Mouse (Mus musculus): ENCODE measurements around the gene C330007P06Rik.

Gene C330007P06Rik

DNA sequence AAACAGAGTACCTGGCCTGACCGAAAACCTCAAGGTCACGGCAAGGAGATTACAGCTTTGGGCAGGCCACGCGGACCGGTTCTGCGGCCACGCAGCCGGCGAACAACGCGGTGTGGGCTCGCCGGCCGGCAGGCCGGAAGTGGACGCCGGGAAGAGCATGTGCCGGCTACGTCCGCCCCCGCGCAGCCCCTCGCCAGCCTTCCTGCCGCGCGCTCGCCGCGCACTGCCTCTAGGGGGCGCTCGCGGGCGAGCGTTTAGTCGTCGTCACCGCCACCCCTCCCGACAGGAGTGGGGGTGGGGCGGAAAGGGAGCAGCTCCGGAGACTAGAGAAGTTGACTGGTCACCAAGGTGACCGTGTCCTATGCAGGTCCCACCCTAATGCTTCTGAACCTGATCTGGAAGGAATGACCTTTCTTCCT, 77.7 kb downstream of the C330007P06Rik start:
- peak; percentile 76 for DNase-seq

DNA sequence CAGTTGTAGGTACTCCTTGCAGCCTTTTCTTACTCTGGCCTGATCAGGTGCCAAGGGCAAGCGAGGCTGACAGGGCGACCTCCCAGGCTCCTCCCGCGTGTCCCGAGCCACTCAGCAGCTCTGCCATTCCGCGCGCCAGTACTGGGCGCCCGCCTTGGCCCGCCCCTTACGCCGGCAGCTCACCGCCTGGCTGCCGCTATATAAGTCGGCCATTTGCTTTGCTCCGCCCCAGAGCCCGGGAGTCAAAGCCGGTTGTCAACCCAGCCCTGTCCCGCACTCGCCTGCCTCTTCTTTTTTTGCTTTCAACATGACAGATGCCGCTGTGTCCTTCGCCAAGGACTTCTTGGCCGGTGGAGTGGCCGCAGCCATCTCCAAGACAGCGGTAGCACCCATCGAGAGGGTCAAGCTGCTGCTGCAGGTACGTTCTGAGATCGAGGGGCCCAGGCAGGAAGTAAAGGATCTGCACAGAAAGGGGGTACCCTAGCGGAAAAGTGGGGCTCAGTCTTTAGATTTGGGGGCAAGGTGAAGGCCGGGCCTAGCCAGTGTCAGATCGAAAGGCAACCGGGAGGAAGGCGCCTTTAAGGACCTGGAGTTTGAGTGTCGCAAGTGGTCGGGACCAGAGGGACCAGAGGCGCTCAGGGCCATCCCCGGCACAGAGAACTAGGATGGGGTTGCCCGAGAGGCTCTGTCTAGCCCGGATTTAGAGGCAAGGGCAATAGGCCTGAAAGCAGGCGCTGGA, 78.3 kb downstream of the C330007P06Rik start, which contains the start of gene Slc25a5:
Gene Slc25a5, plus strand, starts transcription at position 228 of the 739 bp plus-strand sequence.
- peak; percentile 91 for DNase-seq

DNA sequence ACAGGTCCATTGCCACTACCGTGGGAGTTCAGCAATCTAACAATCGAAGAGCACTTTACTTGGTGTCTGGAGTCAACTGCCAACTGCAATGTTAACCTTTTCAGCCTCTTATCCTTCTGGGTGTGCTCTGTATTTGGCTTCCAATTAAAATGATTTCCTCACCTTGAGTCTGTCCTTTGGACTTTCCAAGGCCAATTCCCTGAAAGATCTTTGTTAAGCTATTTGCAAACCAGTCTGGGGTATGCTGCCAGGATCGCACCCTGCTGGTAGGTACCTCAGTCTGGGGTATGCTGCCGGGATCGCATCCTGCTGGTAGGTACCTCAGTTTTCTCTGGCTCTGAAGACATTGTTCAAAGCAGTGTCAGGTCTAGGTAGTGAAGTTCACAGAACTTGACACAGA, 79.3 kb downstream of the C330007P06Rik start:
- DNase-seq: no peak

DNA sequence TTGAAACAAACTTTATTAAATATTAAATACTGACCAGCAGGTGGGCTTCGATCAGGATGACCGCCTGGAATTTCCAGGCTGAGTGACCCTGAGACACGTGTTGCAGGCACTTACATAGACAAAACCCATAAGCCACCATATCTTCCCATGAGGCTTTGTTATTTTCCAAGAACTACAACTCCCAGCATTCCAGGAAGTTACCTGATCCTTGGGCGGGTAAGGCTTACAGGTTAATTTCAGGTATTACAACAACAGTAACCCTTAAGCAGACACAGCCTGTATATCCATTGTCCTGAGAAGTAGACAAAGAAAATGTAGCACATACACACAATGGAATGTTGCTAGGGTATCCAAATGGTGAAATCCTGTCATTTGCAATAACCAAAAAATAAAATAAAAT, 84.6 kb downstream of the C330007P06Rik start:
- no peak for DNase-seq

DNA sequence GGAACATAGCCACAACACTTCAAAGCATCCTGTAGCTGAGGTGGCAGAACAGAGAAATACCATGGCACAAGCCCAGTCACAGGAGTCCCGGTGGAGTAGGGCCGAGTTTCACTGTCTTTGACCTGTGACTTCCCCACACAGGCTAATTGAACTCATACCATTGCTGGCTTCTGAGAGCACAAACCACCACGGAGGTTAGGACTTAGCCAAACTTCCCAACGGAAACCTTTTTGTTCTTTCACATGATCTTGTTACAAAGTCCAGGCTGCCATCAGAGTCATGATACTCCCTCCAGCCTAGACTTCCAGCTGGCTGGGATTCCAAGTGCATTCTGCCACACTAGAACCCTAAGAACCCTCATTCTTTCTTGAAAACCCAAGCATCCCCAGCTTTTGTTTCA, 96.2 kb downstream of the C330007P06Rik start:
- peak; percentile 45 for DNase-seq

DNA sequence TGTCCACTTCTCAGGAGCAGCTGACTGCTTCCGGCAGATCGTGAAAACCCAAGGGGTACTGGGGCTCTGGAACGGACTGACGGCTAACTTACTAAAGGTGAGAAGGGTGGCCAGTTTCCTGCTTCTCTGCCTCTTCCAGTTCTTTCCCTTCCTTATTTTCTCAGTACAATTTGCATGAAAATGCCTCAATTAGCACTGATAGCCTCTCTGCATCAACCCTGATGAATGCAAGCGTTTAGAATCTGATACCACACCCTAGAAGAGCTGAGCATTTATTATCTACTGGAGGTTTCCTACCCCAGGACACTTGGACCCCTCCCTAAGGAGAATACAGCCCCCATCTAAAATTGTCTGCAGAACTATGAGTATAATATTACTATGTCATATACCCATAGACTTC, 98.4 kb downstream of the C330007P06Rik start:
- DNase-seq: no peak

Data from kidney, adult 11 months (tissue).